Comparison of ENCODE assay signal across 25 mouse cellular contexts in genomic region chr2:151626296-151626695, GRCm38 (mm10). TPM values are rescaled to one million over a fixed set of nuclear protein-coding genes. Genes with fewer than 3 reads are reported as not detected.
"Had no signal": no experiment of that assay in that cellular context is flagged by ENCODE, and none has a peak within 500 bp of the region (broad histone marks: within the 10 kb centered on the region; RNA-seq: fewer than 3 reads in every experiment).

No protein-coding gene starts in this region.

- H3K4me3 ChIP-seq: midbrain, embryonic 10.5 days; midbrain, embryonic 12.5 days; myocyte; neural tube, embryonic 13.5 days; neural tube, embryonic 15.5 days had no signal

- H3K9me3 ChIP-seq: midbrain, embryonic 10.5 days; midbrain, embryonic 12.5 days; neural tube, embryonic 13.5 days; neural tube, embryonic 15.5 days had no signal

- ATAC-seq: midbrain, embryonic 16.5 days had no signal

- H3K4me2 ChIP-seq: lung, embryonic 14.5 days; midbrain, embryonic 12.5 days; neural tube, embryonic 13.5 days; neural tube, embryonic 15.5 days had no signal

- H3K36me3 ChIP-seq: midbrain, embryonic 10.5 days; midbrain, embryonic 12.5 days had no signal

- H3K27ac ChIP-seq: midbrain, embryonic 10.5 days; midbrain, embryonic 12.5 days; neural tube, embryonic 13.5 days; neural tube, embryonic 15.5 days had no signal

- H3K27me3 ChIP-seq: neural tube, embryonic 13.5 days; neural tube, embryonic 15.5 days had no signal

- DNase-seq: lung, adult 18-20 months; lung, embryonic 14.5 days; lung, postnatal 10 days; lung, postnatal 4 days; midbrain, embryonic 14.5 days; retina, postnatal 1 day; right cerebral cortex, adult 18-20 months; right cerebral cortex, postnatal 14 days; right cerebral cortex, postnatal 4 days; spleen, adult 18-20 months; thymus, adult 18-20 months; thymus, postnatal 14 days; thymus, postnatal 36 days had no signal

- H3K9ac ChIP-seq: lung, embryonic 14.5 days; midbrain, embryonic 12.5 days; neural tube, embryonic 13.5 days; neural tube, embryonic 15.5 days had no signal

RNA-seq across cellular contexts. Expression of gene Snph, which starts 6.1 kb away (rescaled TPM):
- polyA plus RNA-seq: myocyte had no signal

RNA-seq across cellular contexts. Expression of gene Rad21l, which starts 42.0 kb away (rescaled TPM):
- polyA plus RNA-seq: liver, embryonic 16.5 days; lung, embryonic 14.5 days; lung, embryonic 16.5 days; midbrain, embryonic 12.5 days; midbrain, embryonic 14.5 days; myocyte; small intestine, adult 2 months; stomach, embryonic 14.5 days; stomach, embryonic 16.5 days; thymus, postnatal 0 days had no signal
